Mouse (Mus musculus): Measurements from ENCODE around the gene Vmn2r36. TPM values are rescaled to one million over a fixed set of nuclear protein-coding genes. Genes with fewer than 3 reads are reported as not detected.
"Not testable (repeated sequence)": the region's sequence is repeated elsewhere in the genome, so short reads cannot be mapped to it uniquely, and the experiment has no call there.

Gene Vmn2r36
- not detected in 2 replicates for polyA plus RNA-seq (2015; fragmentation: Nextera tagmentation; extraction: Ambion mirVana)

GRCm38 (mm10) chr7:7902395-7902794 lies at the start of gene Vmn2r36:
Gene Vmn2r36, minus strand, starts transcription at chr7:7902495.
- not testable (repeated sequence) for H3K4me3 ChIP-seq; H3K4me1 ChIP-seq; H3K9me3 ChIP-seq; H3K27ac ChIP-seq; H3K9ac ChIP-seq; H3K4me2 ChIP-seq; H3K36me3 ChIP-seq; H3K27me3 ChIP-seq; ATAC-seq (ENCODE audit: borderline replicate concordance, extremely low read depth, low FRiP score, low TSS enrichment)
- no CpG with 5 or more reads among the region's 1 CpGs for WGBS

Other genes with a start within 250 kb of the Vmn2r36 start
- gene Vmn2r34, start 213.0 kb downstream of the Vmn2r36 start, polyA plus RNA-seq (2015; fragmentation: Nextera tagmentation; extraction: Ambion mirVana): not detected in 2 replicates
- not detected in 2 replicates for gene Vmn2r35, start 82.6 kb downstream of the Vmn2r36 start, polyA plus RNA-seq (2015; fragmentation: Nextera tagmentation; extraction: Ambion mirVana)